Mouse (Mus musculus) midbrain, embryonic 14.5 days (tissue): ENCODE measurements around the gene Asz1. TPM values are rescaled to one million over a fixed set of nuclear protein-coding genes. Genes with fewer than 3 reads are reported as not detected.

Experiments
- ATAC-seq: fragments of 200-750 bp; cut with Nextera tagmentation; 2 replicates; pipeline ENCODE4 v1.8.0; 2017; ENCODE audit warnings: moderate number of reproducible peaks, moderate library complexity; ENCODE audit not compliant: low FRiP score, low TSS enrichment
- DNase-seq: peaks from one replicate; pipeline ENCODE4 v3.0.0-alpha.2; 2015
- H3K27ac ChIP-seq: fragments of 300-500 bp; sonication (generic); replicated peaks from 2 replicates; pipeline ENCODE4 v1.5.1; 2014; ENCODE audit warnings: mild to moderate bottlenecking, low read depth, low read length, moderate library complexity
- H3K27me3 ChIP-seq: fragments of 300-500 bp; sonication (generic); 2 replicates; pipeline ENCODE4 v1.6.1; 2014; ENCODE audit warnings: low read length, control low read depth, mixed read lengths; ENCODE audit not compliant: control insufficient read depth, insufficient read depth
- H3K36me3 ChIP-seq: fragments of 300-500 bp; sonication (generic); 2 replicates; pipeline ENCODE4 v1.6.1; 2014; ENCODE audit warnings: low read length, control low read depth; ENCODE audit not compliant: control insufficient read depth, insufficient read depth
- H3K4me1 ChIP-seq: fragments of 300-500 bp; sonication (generic); 2 replicates; pipeline ENCODE4 v1.6.1; 2014; ENCODE audit warnings: mild to moderate bottlenecking, antibody characterized with exemption, low read length, control low read depth; ENCODE audit not compliant: control insufficient read depth, insufficient read depth
- H3K4me2 ChIP-seq: fragments of 300-500 bp; sonication (generic); 2 replicates; pipeline ENCODE4 v1.6.1; 2014; ENCODE audit warnings: mild to moderate bottlenecking, low read length, moderate library complexity
- H3K4me3 ChIP-seq: fragments of 300-500 bp; sonication (generic); replicated peaks from 2 replicates; pipeline ENCODE4 v1.5.1; 2014; ENCODE audit warnings: low read depth, low read length
- H3K9ac ChIP-seq: fragments of 300-500 bp; sonication (generic); replicated peaks from 2 replicates; pipeline ENCODE4 v1.6.1; 2014; ENCODE audit warnings: mild to moderate bottlenecking, low read length, moderate library complexity
- H3K9me3 ChIP-seq: fragments of 300-500 bp; sonication (generic); 2 replicates; pipeline ENCODE4 v1.6.1; 2016; ENCODE audit warnings: low read length, control low read depth, mixed read lengths; ENCODE audit not compliant: control insufficient read depth
- WGBS: fragments of 180-500 bp; shearing (Covaris S2); extraction: QIAGEN DNeasy Blood & Tissue Kit; methylation state at CpG from one replicate; pipeline ENCODE4 v1.1.7; 2014; 5-methylcytosine and 5-hydroxymethylcytosine counted together
- polyA plus RNA-seq: library from polyadenylated mRNA; unstranded; fragments of >200 nt; fragmentation: Nextera tagmentation; extraction: Ambion mirVana; gene quantifications from 2 replicates; pipeline ENCODE4 v1.2.1, GENCODE M21; 2014

The Asz1 gene
- not detected in 2 replicates for polyA plus RNA-seq

GRCm38 (mm10) chr6:18108934-18109333, at the start of gene Asz1:
TSS of gene Asz1 (minus strand) at chr6:18109061.
- no peak within 1 kb of the TSS for H3K27ac ChIP-seq
- DNase-seq (no peak), ATAC-seq (no peak)
- H3K9ac ChIP-seq, result no peak within 1 kb of the TSS
- H3K9me3 ChIP-seq, result no peaks in the 10 kb centered on the region
- no peak within 1 kb of the TSS for H3K4me2 ChIP-seq
- WGBS, result 95% methylated on average over 22 of the region's 22 CpGs
- H3K36me3 ChIP-seq, result no peaks in the 10 kb centered on the region
- no peak within 1 kb of the TSS for H3K4me3 ChIP-seq
- H3K4me1 ChIP-seq, result no peaks in the 10 kb centered on the region
- no peaks in the 10 kb centered on the region for H3K27me3 ChIP-seq

GRCm38 (mm10) chr6:18153031-18153430, 44.2 kb upstream of the Asz1 start:
- no peak for DNase-seq
- WGBS, result 83% methylated on average over 4 of the region's 4 CpGs

GRCm38 (mm10) chr6:18135246-18135645, 26.4 kb upstream of the Asz1 start:
- H3K4me2 ChIP-seq, result no peak overlapping the region
- DNase-seq, result peak; percentile 33
- no peaks in the 10 kb centered on the region for H3K27me3 ChIP-seq
- no peaks in the 10 kb centered on the region for H3K4me1 ChIP-seq
- H3K9me3 ChIP-seq, result no peaks in the 10 kb centered on the region
- WGBS, result 56% methylated on average over 1 of the region's 1 CpGs
- no peak for ATAC-seq
- H3K27ac ChIP-seq, result no peak overlapping the region
- H3K4me3 ChIP-seq, result no peak overlapping the region
- no peaks in the 10 kb centered on the region for H3K36me3 ChIP-seq
- H3K9ac ChIP-seq, result no peak overlapping the region

More at GRCm38 (mm10) chr6:18153031-18153430, 44.2 kb upstream of the Asz1 start:
- Histone ChIP-seq H3K9me3 (no peaks in the 10 kb centered on the region), H3K4me1 (no peaks in the 10 kb centered on the region), H3K4me3 (no peak overlapping the region), H3K27me3 (no peaks in the 10 kb centered on the region), H3K36me3 (no peaks in the 10 kb centered on the region), H3K27ac (no peak overlapping the region), H3K9ac (no peak overlapping the region), H3K4me2 (no peak overlapping the region)
- no peak for ATAC-seq

GRCm38 (mm10) chr6:18128059-18128458, 19.2 kb upstream of the Asz1 start:
- no peaks in the 10 kb centered on the region for H3K9me3 ChIP-seq
- H3K9ac ChIP-seq, result no peak overlapping the region
- H3K4me2 ChIP-seq, result no peak overlapping the region
- H3K4me1 ChIP-seq, result no peaks in the 10 kb centered on the region
- H3K4me3 ChIP-seq, result no peak overlapping the region
- no peak for ATAC-seq
- DNase-seq, result no peak
- H3K36me3 ChIP-seq, result no peaks in the 10 kb centered on the region
- H3K27me3 ChIP-seq, result no peaks in the 10 kb centered on the region
- H3K27ac ChIP-seq, result no peak overlapping the region
- 87% methylated on average over 4 of the region's 4 CpGs for WGBS

GRCm38 (mm10) chr6:18127206-18127983, 18.5 kb upstream of the Asz1 start:
- Histone ChIP-seq H3K4me1 (no peaks in the 10 kb centered on the region), H3K36me3 (no peaks in the 10 kb centered on the region), H3K4me3 (no peak overlapping the region), H3K27ac (no peak overlapping the region), H3K9me3 (no peaks in the 10 kb centered on the region), H3K4me2 (no peak overlapping the region), H3K9ac (no peak overlapping the region), H3K27me3 (no peaks in the 10 kb centered on the region)
- ATAC-seq (no peak), DNase-seq (no peak)
- WGBS, result 71% methylated on average over 2 of the region's 2 CpGs

GRCm38 (mm10) chr6:18096861-18097260, 12.0 kb downstream of the Asz1 start:
- Histone ChIP-seq H3K27ac (no peak overlapping the region), H3K9me3 (no peaks in the 10 kb centered on the region), H3K9ac (no peak overlapping the region), H3K36me3 (no peaks in the 10 kb centered on the region), H3K4me3 (no peak overlapping the region), H3K4me2 (no peak overlapping the region), H3K4me1 (no peaks in the 10 kb centered on the region), H3K27me3 (no peaks in the 10 kb centered on the region)
- no peak for ATAC-seq
- 94% methylated on average over 1 of the region's 1 CpGs for WGBS
- no peak for DNase-seq

GRCm38 (mm10) chr6:18089098-18089497, 19.8 kb downstream of the Asz1 start:
- DNase-seq (no peak), ATAC-seq (no peak)
- Histone ChIP-seq H3K4me3 (no peak overlapping the region), H3K4me1 (no peaks in the 10 kb centered on the region), H3K4me2 (no peak overlapping the region), H3K27me3 (no peaks in the 10 kb centered on the region), H3K9me3 (no peaks in the 10 kb centered on the region), H3K27ac (no peak overlapping the region), H3K9ac (no peak overlapping the region), H3K36me3 (no peaks in the 10 kb centered on the region)
- WGBS, result 92% methylated on average over 5 of the region's 5 CpGs

GRCm38 (mm10) chr6:18087160-18087804, 21.6 kb downstream of the Asz1 start:
- H3K4me3 ChIP-seq, result no peak overlapping the region

GRCm38 (mm10) chr6:18078615-18079014, 30.2 kb downstream of the Asz1 start:
- ATAC-seq (no peak), DNase-seq (peak; percentile 75)
- no peak overlapping the region for H3K27ac ChIP-seq
- H3K9ac ChIP-seq, result no peak overlapping the region
- no peaks in the 10 kb centered on the region for H3K36me3 ChIP-seq
- H3K4me2 ChIP-seq, result no peak overlapping the region
- 21% methylated on average over 1 of the region's 1 CpGs for WGBS
- H3K9me3 ChIP-seq, result no peaks in the 10 kb centered on the region
- H3K4me1 ChIP-seq, result no peaks in the 10 kb centered on the region
- no peaks in the 10 kb centered on the region for H3K27me3 ChIP-seq
- H3K4me3 ChIP-seq, result no peak overlapping the region

More at GRCm38 (mm10) chr6:18087160-18087804, 21.6 kb downstream of the Asz1 start:
- H3K9ac ChIP-seq, result no peak overlapping the region
- H3K4me2 ChIP-seq, result no peak overlapping the region
- 65% methylated on average over 5 of the region's 5 CpGs for WGBS
- H3K4me1 ChIP-seq, result no peaks in the 10 kb centered on the region
- H3K27ac ChIP-seq, result no peak overlapping the region
- H3K9me3 ChIP-seq, result no peaks in the 10 kb centered on the region
- no peaks in the 10 kb centered on the region for H3K36me3 ChIP-seq
- no peak for ATAC-seq
- peak; percentile 86 for DNase-seq
- no peaks in the 10 kb centered on the region for H3K27me3 ChIP-seq
